Mouse (Mus musculus) cerebellum, adult 2 months (tissue): ENCODE results near the gene Kcnmb3. TPM values are rescaled to one million over a fixed set of nuclear protein-coding genes. Genes with fewer than 3 reads are reported as not detected.

ENCODE experiments used
- DNase-seq, 2 experiments: peaks; one replicate each; pipeline ENCODE4 v3.0.0; 2021
- H3K27ac ChIP-seq: fragments of 200-500 bp; 2 replicates; pipeline ENCODE4 v1.5.1; 2012; ENCODE audit warnings: low read length, control low read depth, inconsistent platforms; ENCODE audit not compliant: insufficient read depth
- H3K27me3 ChIP-seq: fragments of 200-500 bp; 2 replicates; pipeline ENCODE4 v1.6.1; 2012; ENCODE audit warnings: inconsistent platforms, mild to moderate bottlenecking, low read length, moderate library complexity; ENCODE audit not compliant: control insufficient read depth, insufficient read depth
- H3K4me1 ChIP-seq: fragments of 200-500 bp; 2 replicates; pipeline ENCODE4 v1.6.1; 2011; ENCODE audit warnings: low read length; ENCODE audit not compliant: control insufficient read depth, insufficient read depth
- H3K4me3 ChIP-seq: fragments of 200-500 bp; replicated peaks from 2 replicates; pipeline ENCODE3; 2011; ENCODE audit warnings: mild to moderate bottlenecking, low read depth, low read length, control low read depth; ENCODE audit not compliant: insufficient read depth
- CTCF ChIP-seq: fragments of 200-500 bp; IDR thresholded peaks from 2 replicates; pipeline ENCODE4 v1.5.1; 2011; ENCODE audit warnings: low read depth, mild to moderate bottlenecking, control low read depth, low read length, moderate library complexity, borderline replicate concordance; ENCODE audit not compliant: insufficient read depth
- POLR2A ChIP-seq: fragments of 200-500 bp; IDR thresholded peaks from 2 replicates; pipeline ENCODE4 v1.6.1; 2011; ENCODE audit warnings: low read length, control low read depth, borderline replicate concordance; ENCODE audit not compliant: insufficient read depth
- WGBS: fragments of 180-500 bp; shearing (Covaris S2); methylation state at CpG from one replicate; pipeline ENCODE4 v1.1.7; 2018; 5-methylcytosine and 5-hydroxymethylcytosine counted together
- polyA plus RNA-seq: library from polyadenylated mRNA; depleted of rRNA; stranded (reverse); fragments of >200 nt; gene quantifications from 2 replicates; pipeline ENCODE4 v1.2.3, GENCODE M21; 2012

Gene Kcnmb3
- polyA plus RNA-seq, 1 experiment: 0.05 TPM

DNA sequence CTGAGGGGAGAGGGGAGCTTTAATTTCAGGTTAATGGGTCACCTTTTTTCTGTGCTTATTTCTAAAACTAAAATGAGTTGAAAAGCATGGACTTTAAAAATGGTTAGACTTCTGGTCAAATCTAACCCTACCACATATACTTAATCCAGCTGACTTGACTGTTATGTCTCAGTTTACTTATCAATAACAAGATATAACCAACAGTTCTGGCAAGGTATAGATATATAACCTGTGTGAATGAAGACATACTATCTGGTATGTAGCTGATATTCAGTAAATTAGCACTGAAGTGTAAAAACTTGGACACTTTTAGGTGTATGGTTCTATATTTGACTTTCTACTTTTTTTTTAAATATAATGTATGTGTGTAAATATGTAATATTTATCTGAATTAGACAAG lies 21.5 kb upstream of the Kcnmb3 start:
- Histone ChIP-seq H3K27me3 (no peaks in the 10 kb centered on the region), H3K4me3 (no peak overlapping the region), H3K27ac (no peak overlapping the region), H3K4me1 (peaks cover 3% of the 10 kb centered on the region; the same call in 1 of the 2 replicates)
- DNase-seq: no peak
- TF ChIP-seq POLR2A (no peak), CTCF (no peak)

GRCm38 (mm10) chr3:32512686-32513284 lies 20.8 kb upstream of the Kcnmb3 start:
- DNase-seq: no peak
- no peaks in the 10 kb centered on the region for H3K27me3 ChIP-seq
- H3K4me1 ChIP-seq: peaks cover 3% of the 10 kb centered on the region; the same call in 1 of the 2 replicates
- no peak overlapping the region for H3K27ac ChIP-seq
- TF ChIP-seq POLR2A (no peak), CTCF (no peak)
- H3K4me3 ChIP-seq: no peak overlapping the region
- 94% methylated on average over 7 of the region's 7 CpGs for WGBS

GRCm38 (mm10) chr3:32511191-32511550 lies 19.1 kb upstream of the Kcnmb3 start:
- Histone ChIP-seq H3K27ac (peak overlapping the region; percentile 65; the same call in 1 of the 2 replicates), H3K4me3 (peak overlapping the region; percentile 61), H3K27me3 (no peaks in the 10 kb centered on the region), H3K4me1 (peaks cover 3% of the 10 kb centered on the region; the same call in 1 of the 2 replicates)
- 2% methylated on average over 13 of the region's 13 CpGs for WGBS
- TF ChIP-seq CTCF: no peak
- no peak for TF ChIP-seq POLR2A
- DNase-seq: peak; percentile 49 to 53

DNA sequence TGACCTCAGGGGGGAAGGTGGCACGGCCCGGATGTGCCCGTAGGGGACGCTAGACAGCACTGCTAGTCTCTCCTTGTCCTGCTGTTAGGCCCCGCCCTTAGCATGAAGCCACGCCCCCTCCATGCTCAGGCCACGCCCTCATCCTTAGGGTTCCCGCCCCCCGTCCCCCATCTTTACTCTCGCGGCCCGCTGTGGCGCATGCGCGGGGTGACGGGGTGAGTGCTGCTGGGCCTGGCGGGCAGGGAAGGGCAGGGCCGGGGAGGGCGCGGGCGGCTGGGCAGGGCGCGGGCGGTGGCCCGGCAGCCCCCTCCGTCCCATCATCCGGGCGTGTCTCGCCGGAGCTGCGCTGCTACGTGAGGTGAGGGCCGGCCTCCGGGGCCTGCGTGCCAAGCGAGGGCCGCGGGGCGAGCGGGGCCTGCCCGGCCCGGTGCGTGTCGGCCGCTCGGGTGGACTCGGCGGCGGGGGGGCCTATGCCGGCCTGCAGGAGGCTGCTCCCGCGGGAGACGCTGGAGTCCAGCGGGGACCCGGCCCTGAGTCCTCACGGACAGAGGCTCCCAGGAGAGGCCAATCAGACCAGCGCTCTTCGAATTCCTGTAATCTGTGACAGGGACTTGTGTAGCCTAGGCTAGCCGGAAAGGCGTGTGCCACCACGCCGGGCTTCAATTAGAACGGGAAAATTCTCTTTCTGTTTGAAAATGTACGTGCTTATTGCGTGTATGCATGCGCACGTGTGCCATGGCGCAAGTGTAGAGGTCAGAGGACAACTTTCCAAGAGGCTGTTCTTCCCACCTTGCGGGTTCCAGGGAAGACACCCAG lies 18.6 kb upstream of the Kcnmb3 start:
- Histone ChIP-seq H3K4me3 (peak overlapping the region; percentile 61), H3K27me3 (no peaks in the 10 kb centered on the region), H3K27ac (peak overlapping the region; percentile 65), H3K4me1 (peaks cover 3% of the 10 kb centered on the region; the same call in 1 of the 2 replicates)
- DNase-seq: peak; percentile 93 to 95
- WGBS: under 1% methylated on average over 69 of the region's 69 CpGs
- TF ChIP-seq CTCF (peak; percentile 61; the same call in 1 of the 2 replicates), POLR2A (peak; percentile 76)

DNA sequence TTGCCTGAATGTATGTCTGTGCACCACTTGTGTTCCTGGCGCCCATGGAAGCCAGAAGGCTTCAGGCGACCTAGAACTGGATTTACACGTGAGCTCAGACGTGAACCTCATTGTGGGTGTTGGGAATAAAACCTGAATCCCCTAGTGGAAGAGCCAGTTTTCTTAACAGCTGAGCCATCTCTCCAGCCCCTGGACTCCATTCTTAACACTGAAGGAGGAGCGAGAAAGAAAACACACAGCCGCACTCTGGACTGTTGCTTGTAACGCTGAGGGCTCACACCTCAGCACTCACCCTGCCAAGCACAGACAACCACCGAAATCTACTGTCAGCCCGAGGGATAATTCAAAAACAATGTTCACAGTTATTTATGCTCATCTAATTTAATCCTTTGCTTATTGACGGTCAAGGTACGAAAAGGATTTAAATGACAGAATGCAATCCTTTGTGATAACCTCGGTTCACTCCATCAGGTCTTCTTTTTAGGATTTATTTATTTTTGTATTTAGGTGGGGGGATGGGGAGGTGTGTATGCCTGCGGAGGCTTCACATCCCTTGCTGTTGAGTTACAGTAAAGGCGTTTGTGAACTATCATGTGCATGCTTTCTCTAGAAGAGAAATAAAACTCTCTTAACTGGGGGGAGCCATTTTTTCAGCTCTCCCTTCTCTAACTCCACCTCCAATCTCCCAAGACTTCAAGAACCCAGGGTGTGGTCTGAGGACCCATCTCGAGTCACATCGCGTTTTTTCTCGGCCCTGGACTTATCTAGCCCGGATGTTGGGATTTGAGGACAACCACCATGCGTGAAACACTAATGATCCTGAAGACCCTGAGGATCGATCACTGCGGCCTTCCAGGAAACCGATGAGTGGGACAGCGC lies 17.7 kb upstream of the Kcnmb3 start, which contains the start of gene Zfp639:
Gene Zfp639 (plus strand): TSS at position 764 of the 879 bp plus-strand sequence.
- no peak for TF ChIP-seq CTCF
- TF ChIP-seq POLR2A: no peak
- H3K27ac ChIP-seq: peak within 1 kb of the TSS; percentile 65
- peak within 1 kb of the TSS; percentile 61 for H3K4me3 ChIP-seq
- no peaks in the 10 kb centered on the region for H3K27me3 ChIP-seq
- peaks cover 3% of the 10 kb centered on the region; the same call in 1 of the 2 replicates for H3K4me1 ChIP-seq
- DNase-seq: no peak
- WGBS: 6% methylated on average over 24 of the region's 24 CpGs

DNA sequence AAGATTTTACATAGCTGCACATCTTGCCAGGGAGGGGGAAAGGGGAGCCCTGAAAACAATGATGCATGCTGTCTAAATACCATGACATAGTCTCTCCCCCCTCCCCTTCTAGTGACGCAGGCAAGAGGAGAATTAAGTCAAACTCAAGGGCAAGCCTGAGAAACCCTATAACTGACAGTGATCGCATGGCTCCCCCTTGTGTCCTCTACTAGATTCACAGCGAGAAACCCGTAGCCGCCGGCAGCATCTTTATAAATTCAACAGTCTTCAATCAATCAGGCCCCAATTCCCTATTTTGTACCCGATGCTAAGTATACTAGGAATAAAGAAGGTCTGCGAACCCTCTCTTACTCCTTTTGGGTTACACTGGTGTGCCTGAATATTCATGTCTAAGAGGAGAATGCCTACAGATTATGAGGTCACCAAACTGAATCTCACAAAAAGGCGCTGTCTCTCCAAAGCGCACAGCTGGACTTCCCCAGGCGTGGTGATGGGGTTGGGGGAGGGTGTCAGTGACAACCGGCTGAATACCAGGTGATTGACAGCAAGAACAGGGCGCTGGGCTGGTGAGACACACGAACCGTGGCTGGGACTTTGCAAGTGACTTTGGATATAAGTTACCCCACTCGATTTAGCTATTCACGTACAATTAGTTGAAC lies 16.8 kb upstream of the Kcnmb3 start:
- no peak for TF ChIP-seq POLR2A
- TF ChIP-seq CTCF: peak; percentile 76
- H3K27ac ChIP-seq: no peak overlapping the region
- peak; percentile 68 to 70 for DNase-seq
- H3K4me3 ChIP-seq: peak overlapping the region; percentile 38
- 3% methylated on average over 17 of the region's 17 CpGs for WGBS
- H3K4me1 ChIP-seq: peaks cover 3% of the 10 kb centered on the region; the same call in 1 of the 2 replicates
- H3K27me3 ChIP-seq: no peaks in the 10 kb centered on the region

- H3K4me3 ChIP-seq: no peak overlapping the region
- TF ChIP-seq POLR2A: no peak
- no peak for TF ChIP-seq CTCF
- no peak for DNase-seq
- no peak overlapping the region for H3K27ac ChIP-seq
- 56% methylated on average over 11 of the region's 11 CpGs for WGBS
- H3K4me1 ChIP-seq: peaks cover 3% of the 10 kb centered on the region; the same call in 1 of the 2 replicates
- H3K27me3 ChIP-seq: no peaks in the 10 kb centered on the region
Measured at GRCm38 (mm10) chr3:32506366-32507225, 14.6 kb upstream of the Kcnmb3 start.
